Mouse (Mus musculus) hindbrain, embryonic 15.5 days (tissue): Measurements from ENCODE around the gene Lcn11. TPM values are rescaled to one million over a fixed set of nuclear protein-coding genes. Genes with fewer than 3 reads are reported as not detected.

ENCODE experiments used
- polyA plus RNA-seq: library from polyadenylated mRNA; unstranded; fragments of >200 nt; fragmentation: Nextera tagmentation; extraction: Ambion mirVana; gene quantifications from 2 replicates; pipeline ENCODE4 v1.2.1, GENCODE M21; 2015

Lcn11 gene
- polyA plus RNA-seq, 1 experiment from 2014 or later: not detected

Other genes with a start within 250 kb of the Lcn11 start
- gene Traf2, start 230.1 kb upstream of the Lcn11 start, polyA plus RNA-seq: 16.5 and 19.4 TPM in 2 replicates
- 375 and 378 TPM in 2 replicates for gene Edf1, start 219.2 kb upstream of the Lcn11 start, polyA plus RNA-seq
- gene Mamdc4, start 202.2 kb upstream of the Lcn11 start, polyA plus RNA-seq: 1.6 and 2.1 TPM in 2 replicates
- gene Phpt1, start 201.8 kb upstream of the Lcn11 start, polyA plus RNA-seq: 159 and 169 TPM in 2 replicates
- 14.5 and 16.5 TPM in 2 replicates for gene Ajm1, start 195.3 kb upstream of the Lcn11 start, polyA plus RNA-seq
- 70.0 and 73.5 TPM in 2 replicates for gene Rabl6, start 168.5 kb upstream of the Lcn11 start, polyA plus RNA-seq
- 0.27 and 0.45 TPM in 2 replicates for gene Ccdc183, start 159.3 kb upstream of the Lcn11 start, polyA plus RNA-seq
- 47.0 and 57.8 TPM in 2 replicates for gene Tmem141, start 155.0 kb upstream of the Lcn11 start, polyA plus RNA-seq
- 3.7 and 4.6 TPM in 2 replicates for gene Fcna, start 149.0 kb upstream of the Lcn11 start, polyA plus RNA-seq
- not detected in 2 replicates for gene Lcn8, start 123.9 kb upstream of the Lcn11 start, polyA plus RNA-seq
- gene Lcn5, start 119.1 kb upstream of the Lcn11 start, polyA plus RNA-seq: not detected in 2 replicates
- gene Lcn6, start 100.2 kb upstream of the Lcn11 start, polyA plus RNA-seq: not detected in 2 replicates
- gene Lcn10, start 94.3 kb upstream of the Lcn11 start, polyA plus RNA-seq: not detected in 2 replicates
- gene Obp2a, start 77.0 kb upstream of the Lcn11 start, polyA plus RNA-seq: not detected in 2 replicates
- gene Bmyc, start 70.3 kb upstream of the Lcn11 start, polyA plus RNA-seq: 149 and 164 TPM in 2 replicates
- not detected in 2 replicates for gene Obp2b, start 40.0 kb upstream of the Lcn11 start, polyA plus RNA-seq
- not detected in 2 replicates for gene Lcn3, start 11.4 kb upstream of the Lcn11 start, polyA plus RNA-seq
- not detected in 2 replicates for gene Gm13539, start 5.2 kb downstream of the Lcn11 start, polyA plus RNA-seq
- not detected in 2 replicates for gene Glt6d1, start 38.8 kb downstream of the Lcn11 start, polyA plus RNA-seq
- gene Lcn9, start 46.1 kb downstream of the Lcn11 start, polyA plus RNA-seq: not detected in 2 replicates
- gene Sohlh1, start 70.2 kb downstream of the Lcn11 start, polyA plus RNA-seq: not detected in 2 replicates
- 20.2 and 23.8 TPM in 2 replicates for gene Kcnt1, start 86.7 kb downstream of the Lcn11 start, polyA plus RNA-seq
- gene Camsap1, start 206.3 kb downstream of the Lcn11 start, polyA plus RNA-seq: 71.7 and 77.2 TPM in 2 replicates
- gene Ubac1, start 244.7 kb downstream of the Lcn11 start, polyA plus RNA-seq: 130 and 143 TPM in 2 replicates